Mouse (Mus musculus) stomach, embryonic 14.5 days (tissue): ENCODE measurements around the gene Pard6b. TPM values are rescaled to one million over a fixed set of nuclear protein-coding genes. Genes with fewer than 3 reads are reported as not detected.
"Not testable (repeated sequence)": the region's sequence is repeated elsewhere in the genome, so short reads cannot be mapped to it uniquely, and the experiment has no call there.

ENCODE experiments used
- ATAC-seq: fragments of 200-750 bp; cut with Nextera tagmentation; 2 replicates; pipeline ENCODE4 v1.8.0; 2017; ENCODE audit warnings: low read depth, moderate TSS enrichment; ENCODE audit not compliant: insufficient number of reproducible peaks, insufficient read depth, low FRiP score
- H3K27ac ChIP-seq: fragments of 300-500 bp; sonication (generic); 2 replicates; pipeline ENCODE4 v1.5.1; 2014; ENCODE audit warnings: mild to moderate bottlenecking, low read length, moderate library complexity, mixed read lengths
- H3K27me3 ChIP-seq: fragments of 300-500 bp; sonication (generic); 2 replicates; pipeline ENCODE4 v1.6.1; 2014; ENCODE audit warnings: low read length, control low read depth, mixed read lengths; ENCODE audit not compliant: control insufficient read depth, insufficient read depth
- H3K36me3 ChIP-seq: fragments of 300-500 bp; sonication (generic); 2 replicates; pipeline ENCODE4 v1.6.1; 2014; ENCODE audit warnings: mild to moderate bottlenecking, control low read depth, low read length, moderate library complexity, mixed read lengths; ENCODE audit not compliant: control insufficient read depth, insufficient read depth
- H3K4me1 ChIP-seq: fragments of 300-500 bp; sonication (generic); 2 replicates; pipeline ENCODE4 v1.6.1; 2014; ENCODE audit warnings: low read length, control low read depth, mixed read lengths; ENCODE audit not compliant: control insufficient read depth, insufficient read depth
- H3K4me2 ChIP-seq: fragments of 300-500 bp; sonication (generic); replicated peaks from 2 replicates; pipeline ENCODE4 v1.6.1; 2014; ENCODE audit warnings: low read depth, low read length, control low read depth
- H3K4me3 ChIP-seq: fragments of 300-500 bp; sonication (generic); 2 replicates; pipeline ENCODE4 v1.5.1; 2014; ENCODE audit warnings: low read depth, low read length, control low read depth
- H3K9ac ChIP-seq: fragments of 300-500 bp; sonication (generic); replicated peaks from 2 replicates; pipeline ENCODE4 v1.6.1; 2014; ENCODE audit warnings: low read depth, mild to moderate bottlenecking, control low read depth, low read length, moderate library complexity, mixed read lengths
- H3K9me3 ChIP-seq: fragments of 300-500 bp; sonication (generic); 2 replicates; pipeline ENCODE4 v1.6.1; 2016; ENCODE audit warnings: low read depth, low read length, control low read depth; ENCODE audit not compliant: control insufficient read depth
- WGBS: fragments of 180-500 bp; shearing (Covaris S2); extraction: QIAGEN DNeasy Blood & Tissue Kit; methylation state at CpG from one replicate; pipeline ENCODE4 v1.1.7; 2014; 5-methylcytosine and 5-hydroxymethylcytosine counted together
- polyA plus RNA-seq: library from polyadenylated mRNA; unstranded; fragments of >200 nt; fragmentation: Nextera tagmentation; extraction: Ambion mirVana; gene quantifications from 2 replicates; pipeline ENCODE4 v1.2.1, GENCODE M21; 2014

Pard6b gene
- polyA plus RNA-seq, 1 experiment from 2014 or later: 12.3 TPM

- not testable (repeated sequence) for ATAC-seq, H3K9me3 ChIP-seq, H3K27ac ChIP-seq, H3K4me1 ChIP-seq, H3K9ac ChIP-seq, H3K4me2 ChIP-seq, H3K36me3 ChIP-seq, H3K27me3 ChIP-seq, H3K4me3 ChIP-seq
- 91% methylated on average over 6 of the region's 6 CpGs for WGBS
Observed at GRCm38 (mm10) chr2:168107901-168108300, 27.1 kb downstream of the Pard6b start.

- H3K4me3 ChIP-seq: no peak overlapping the region
- ATAC-seq: no peak
- no peaks in the 10 kb centered on the region for H3K9me3 ChIP-seq
- WGBS: 12% methylated on average over 7 of the region's 7 CpGs
- H3K4me2 ChIP-seq: no peak overlapping the region
- H3K27me3 ChIP-seq: no peaks in the 10 kb centered on the region
- no peaks in the 10 kb centered on the region for H3K36me3 ChIP-seq
- H3K27ac ChIP-seq: no peak overlapping the region
- peaks cover 14% of the 10 kb centered on the region for H3K4me1 ChIP-seq
- H3K9ac ChIP-seq: no peak overlapping the region
Observed at GRCm38 (mm10) chr2:168111902-168112301, 31.1 kb downstream of the Pard6b start.

GRCm38 (mm10) chr2:168113263-168113662 lies 32.5 kb downstream of the Pard6b start:
- H3K9me3 ChIP-seq: no peaks in the 10 kb centered on the region
- no peak for ATAC-seq
- H3K27me3 ChIP-seq: no peaks in the 10 kb centered on the region
- no peaks in the 10 kb centered on the region for H3K36me3 ChIP-seq
- H3K4me2 ChIP-seq: no peak overlapping the region
- peaks cover 19% of the 10 kb centered on the region for H3K4me1 ChIP-seq
- 87% methylated on average over 9 of the region's 9 CpGs for WGBS
- no peak overlapping the region for H3K4me3 ChIP-seq
- no peak overlapping the region for H3K9ac ChIP-seq
- no peak overlapping the region for H3K27ac ChIP-seq

GRCm38 (mm10) chr2:168113692-168114091 lies 32.9 kb downstream of the Pard6b start:
- H3K36me3 ChIP-seq: no peaks in the 10 kb centered on the region
- no peak overlapping the region for H3K27ac ChIP-seq
- no peak overlapping the region for H3K9ac ChIP-seq
- peaks cover 19% of the 10 kb centered on the region for H3K4me1 ChIP-seq
- H3K4me3 ChIP-seq: no peak overlapping the region
- ATAC-seq: no peak
- H3K9me3 ChIP-seq: no peaks in the 10 kb centered on the region
- 77% methylated on average over 5 of the region's 5 CpGs for WGBS
- H3K4me2 ChIP-seq: no peak overlapping the region
- H3K27me3 ChIP-seq: no peaks in the 10 kb centered on the region

GRCm38 (mm10) chr2:168114699-168115350 lies 34.0 kb downstream of the Pard6b start:
- WGBS: 15% methylated on average over 17 of the region's 17 CpGs
- Histone ChIP-seq H3K4me2 (0 out of 2 replicates have a peak overlapping the region, but pooled peaks have one; percentile 10), H3K27me3 (no peaks in the 10 kb centered on the region), H3K4me1 (peaks cover 19% of the 10 kb centered on the region), H3K36me3 (no peaks in the 10 kb centered on the region), H3K9ac (0 out of 2 replicates have a peak overlapping the region, but pooled peaks have one; percentile 3), H3K27ac (peak overlapping the region; percentile 71), H3K9me3 (no peaks in the 10 kb centered on the region), H3K4me3 (no peak overlapping the region)
- ATAC-seq: peak; percentile 78

- Histone ChIP-seq H3K4me1 (peaks cover 19% of the 10 kb centered on the region), H3K9me3 (no peaks in the 10 kb centered on the region), H3K27me3 (no peaks in the 10 kb centered on the region), H3K9ac (no peak overlapping the region), H3K4me3 (no peak overlapping the region), H3K27ac (no peak overlapping the region), H3K4me2 (no peak overlapping the region), H3K36me3 (no peaks in the 10 kb centered on the region)
- 71% methylated on average over 3 of the region's 3 CpGs for WGBS
- ATAC-seq: no peak
Observed at GRCm38 (mm10) chr2:168115826-168116225, 35.0 kb downstream of the Pard6b start.

- peak overlapping the region; percentile 25; the same call in 1 of the 2 replicates for H3K9ac ChIP-seq
- H3K27me3 ChIP-seq: no peaks in the 10 kb centered on the region
- no peaks in the 10 kb centered on the region for H3K36me3 ChIP-seq
- peaks cover 19% of the 10 kb centered on the region for H3K4me1 ChIP-seq
- 1% methylated on average over 37 of the region's 37 CpGs for WGBS
- no peaks in the 10 kb centered on the region for H3K9me3 ChIP-seq
- H3K4me2 ChIP-seq: peak overlapping the region; percentile 85
- no peak for ATAC-seq
- H3K4me3 ChIP-seq: peak overlapping the region; percentile 32
- H3K27ac ChIP-seq: no peak overlapping the region
Observed at GRCm38 (mm10) chr2:168117147-168117546, 36.3 kb downstream of the Pard6b start.

GRCm38 (mm10) chr2:168117553-168117952 lies 36.7 kb downstream of the Pard6b start:
- WGBS: 3% methylated on average over 13 of the region's 13 CpGs
- ATAC-seq: no peak
- Histone ChIP-seq H3K4me3 (peak overlapping the region; percentile 32), H3K4me1 (peaks cover 19% of the 10 kb centered on the region), H3K9me3 (no peaks in the 10 kb centered on the region), H3K27ac (no peak overlapping the region), H3K4me2 (peak overlapping the region; percentile 85), H3K36me3 (no peaks in the 10 kb centered on the region), H3K27me3 (no peaks in the 10 kb centered on the region), H3K9ac (no peak overlapping the region; the same call in 1 of the 2 replicates)

GRCm38 (mm10) chr2:168117967-168118366 lies 37.2 kb downstream of the Pard6b start:
- Histone ChIP-seq H3K4me3 (no peak overlapping the region), H3K4me2 (peak overlapping the region; percentile 85; the same call in 1 of the 2 replicates), H3K9ac (no peak overlapping the region), H3K36me3 (no peaks in the 10 kb centered on the region), H3K4me1 (peaks cover 19% of the 10 kb centered on the region), H3K27me3 (no peaks in the 10 kb centered on the region), H3K27ac (no peak overlapping the region), H3K9me3 (no peaks in the 10 kb centered on the region)
- WGBS: 47% methylated on average over 16 of the region's 16 CpGs
- ATAC-seq: no peak
